Mouse (Mus musculus): ENCODE data around the gene Hibch.

Gene Hibch

GRCm38 (mm10) chr1:52844782-52845665, at the start of gene Hibch:
TSS of gene Hibch (plus strand) at chr1:52844929.
- peak; percentile 99 for DNase-seq

GRCm38 (mm10) chr1:52795927-52796326, 48.8 kb upstream of the Hibch start:
- DNase-seq, result no peak

GRCm38 (mm10) chr1:52799056-52799726, 45.5 kb upstream of the Hibch start:
- DNase-seq, result peak; percentile 44 to 46

- no peak for DNase-seq
These were observed 45.0 kb upstream of the Hibch start for GRCm38 (mm10) chr1:52799772-52800171.

- peak; percentile 59 to 64 for DNase-seq
These were observed 44.4 kb upstream of the Hibch start for GRCm38 (mm10) chr1:52800340-52800740.

- DNase-seq, result peak; percentile 22 to 28
These were observed 43.1 kb upstream of the Hibch start for GRCm38 (mm10) chr1:52801651-52802050.

- DNase-seq, result no peak
These were observed 42.2 kb upstream of the Hibch start for GRCm38 (mm10) chr1:52802406-52802975.

- DNase-seq, result no peak
These were observed 39.7 kb upstream of the Hibch start for GRCm38 (mm10) chr1:52805041-52805440.

- no peak for DNase-seq
These were observed 36.3 kb upstream of the Hibch start for GRCm38 (mm10) chr1:52808456-52808855.

- DNase-seq, result no peak
These were observed 28.4 kb upstream of the Hibch start for GRCm38 (mm10) chr1:52816232-52816891.

GRCm38 (mm10) chr1:52816910-52817812, 27.6 kb upstream of the Hibch start, which contains the start of gene Inpp1:
TSS of gene Inpp1 (minus strand) at chr1:52817688.
- peak; percentile 70 to 75 for DNase-seq

- DNase-seq, result no peak
These were observed 26.9 kb upstream of the Hibch start for GRCm38 (mm10) chr1:52817813-52818147.

- DNase-seq, result no peak
These were observed 5.6 kb upstream of the Hibch start for GRCm38 (mm10) chr1:52839099-52839498.

GRCm38 (mm10) chr1:52844354-52844753, 375 bp upstream of the Hibch start:
- peak in 1 of 2 experiments; percentile 14 for DNase-seq

- DNase-seq, result no peak
These were observed 1.8 kb downstream of the Hibch start for GRCm38 (mm10) chr1:52846556-52846955.

- DNase-seq, result no peak
These were observed 4.7 kb downstream of the Hibch start for GRCm38 (mm10) chr1:52849422-52849821.

GRCm38 (mm10) chr1:52854029-52854428, 9.3 kb downstream of the Hibch start:
- DNase-seq, result peak; percentile 49 to 53

- no peak for DNase-seq
These were observed 11.3 kb downstream of the Hibch start for GRCm38 (mm10) chr1:52855904-52856601.

- no peak for DNase-seq
These were observed 19.5 kb downstream of the Hibch start for GRCm38 (mm10) chr1:52864220-52864619.

- DNase-seq, result no peak
These were observed 21.3 kb downstream of the Hibch start for GRCm38 (mm10) chr1:52866007-52866406.

- no peak for DNase-seq
These were observed 23.1 kb downstream of the Hibch start for GRCm38 (mm10) chr1:52867876-52868275.

Measured in B cell, adult 2 months (primary cell).